Mouse (Mus musculus): Measurements from ENCODE around the gene Ergic1. TPM values are rescaled to one million over a fixed set of nuclear protein-coding genes. Genes with fewer than 3 reads are reported as not detected.

Ergic1 gene
- polyA plus RNA-seq, 1 experiment = 68.6 TPM

GRCm38 (mm10) chr17:26665600-26665999, 104.3 kb downstream of the Ergic1 start:
- Histone ChIP-seq H3K36me3 (ENCODE audit: control insufficient read depth, insufficient read depth, low read length) (no peaks in the 10 kb centered on the region), H3K27ac (ENCODE audit: insufficient read depth, low read depth, low read length) (no peak overlapping the region), H3K4me1 (ENCODE audit: control insufficient read depth, insufficient read depth, insufficient read length, low read length) (peaks cover 2% of the 10 kb centered on the region), H3K27me3 (ENCODE audit: control insufficient read depth, insufficient read depth, low read length) (no peaks in the 10 kb centered on the region), H3K4me3 (ENCODE audit: low read depth, low read length) (no peak overlapping the region)
- 86% methylated on average over 4 of the region's 4 CpGs for WGBS
- TF ChIP-seq POLR2A (IDR thresholded peaks at IDR 0.05; ENCODE audit: low read depth, low read length) = no peak
- TF ChIP-seq CTCF (IDR thresholded peaks at IDR 0.05; ENCODE audit: extremely low read depth, insufficient read length, insufficient replicate concordance, low read depth, low read length) = no peak

GRCm38 (mm10) chr17:26671268-26671667, 110.0 kb downstream of the Ergic1 start:
- H3K36me3 ChIP-seq (ENCODE audit: control insufficient read depth, insufficient read depth, low read length) = no peaks in the 10 kb centered on the region
- no peak overlapping the region for H3K27ac ChIP-seq (ENCODE audit: insufficient read depth, low read depth, low read length)
- H3K4me3 ChIP-seq (ENCODE audit: low read depth, low read length) = no peak overlapping the region
- TF ChIP-seq CTCF (IDR thresholded peaks at IDR 0.05; ENCODE audit: extremely low read depth, insufficient read length, insufficient replicate concordance, low read depth, low read length) (no peak), POLR2A (IDR thresholded peaks at IDR 0.05; ENCODE audit: low read depth, low read length) (no peak)
- H3K4me1 ChIP-seq (ENCODE audit: control insufficient read depth, insufficient read depth, insufficient read length, low read length) = peaks cover 2% of the 10 kb centered on the region; the same call in 1 of the 2 replicates
- WGBS = 49% methylated on average over 4 of the region's 4 CpGs
- H3K27me3 ChIP-seq (ENCODE audit: control insufficient read depth, insufficient read depth, low read length) = no peaks in the 10 kb centered on the region

GRCm38 (mm10) chr17:26675845-26676244, 114.6 kb downstream of the Ergic1 start:
- TF ChIP-seq POLR2A (IDR thresholded peaks at IDR 0.05; ENCODE audit: low read depth, low read length) = no peak
- no peak for TF ChIP-seq CTCF (IDR thresholded peaks at IDR 0.05; ENCODE audit: extremely low read depth, insufficient read length, insufficient replicate concordance, low read depth, low read length)
- peak overlapping the region; percentile 94 for H3K4me3 ChIP-seq (ENCODE audit: low read depth, low read length)
- no peaks in the 10 kb centered on the region for H3K36me3 ChIP-seq (ENCODE audit: control insufficient read depth, insufficient read depth, low read length)
- no peak overlapping the region for H3K27ac ChIP-seq (ENCODE audit: insufficient read depth, low read depth, low read length)
- peaks cover 2% of the 10 kb centered on the region; the same call in 1 of the 2 replicates for H3K4me1 ChIP-seq (ENCODE audit: control insufficient read depth, insufficient read depth, insufficient read length, low read length)
- no peaks in the 10 kb centered on the region for H3K27me3 ChIP-seq (ENCODE audit: control insufficient read depth, insufficient read depth, low read length)
- 21% methylated on average over 7 of the region's 7 CpGs for WGBS

- Histone ChIP-seq H3K4me3 (ENCODE audit: low read depth, low read length) (peak overlapping the region; percentile 94), H3K4me1 (ENCODE audit: control insufficient read depth, insufficient read depth, insufficient read length, low read length) (peaks cover 2% of the 10 kb centered on the region; the same call in 1 of the 2 replicates), H3K27ac (ENCODE audit: insufficient read depth, low read depth, low read length) (peak overlapping the region; percentile 99), H3K36me3 (ENCODE audit: control insufficient read depth, insufficient read depth, low read length) (no peaks in the 10 kb centered on the region), H3K27me3 (ENCODE audit: control insufficient read depth, insufficient read depth, low read length) (no peaks in the 10 kb centered on the region)
- WGBS = under 1% methylated on average over 30 of the region's 30 CpGs
- TF ChIP-seq POLR2A (IDR thresholded peaks at IDR 0.05; ENCODE audit: low read depth, low read length) (peak; percentile 78; the same call in 1 of the 2 replicates), CTCF (IDR thresholded peaks at IDR 0.05; ENCODE audit: extremely low read depth, insufficient read length, insufficient replicate concordance, low read depth, low read length) (no peak)
These were observed 114.9 kb downstream of the Ergic1 start for GRCm38 (mm10) chr17:26676252-26676615.

GRCm38 (mm10) chr17:26676616-26677376, 115.5 kb downstream of the Ergic1 start:
- no peaks in the 10 kb centered on the region for H3K27me3 ChIP-seq (ENCODE audit: control insufficient read depth, insufficient read depth, low read length)
- 1% methylated on average over 26 of the region's 26 CpGs for WGBS
- peak overlapping the region; percentile 99 for H3K27ac ChIP-seq (ENCODE audit: insufficient read depth, low read depth, low read length)
- 0 out of 2 replicates have a peak, but pooled peaks cover 2% of the 10 kb centered on the region for H3K36me3 ChIP-seq (ENCODE audit: control insufficient read depth, insufficient read depth, low read length)
- H3K4me3 ChIP-seq (ENCODE audit: low read depth, low read length) = peak overlapping the region; percentile 94
- no peak for TF ChIP-seq POLR2A (IDR thresholded peaks at IDR 0.05; ENCODE audit: low read depth, low read length)
- no peak for TF ChIP-seq CTCF (IDR thresholded peaks at IDR 0.05; ENCODE audit: extremely low read depth, insufficient read length, insufficient replicate concordance, low read depth, low read length)
- peaks cover 2% of the 10 kb centered on the region; the same call in 1 of the 2 replicates for H3K4me1 ChIP-seq (ENCODE audit: control insufficient read depth, insufficient read depth, insufficient read length, low read length)

- Histone ChIP-seq H3K27me3 (ENCODE audit: control insufficient read depth, insufficient read depth, low read length) (no peaks in the 10 kb centered on the region), H3K4me3 (ENCODE audit: low read depth, low read length) (no peak overlapping the region)
- WGBS = 59% methylated on average over 7 of the region's 7 CpGs
These were observed 116.7 kb downstream of the Ergic1 start for GRCm38 (mm10) chr17:26677711-26678637.

More at GRCm38 (mm10) chr17:26677711-26678637, 116.7 kb downstream of the Ergic1 start:
- H3K4me1 ChIP-seq (ENCODE audit: control insufficient read depth, insufficient read depth, insufficient read length, low read length) = peaks cover 2% of the 10 kb centered on the region; the same call in 1 of the 2 replicates
- peaks cover 3% of the 10 kb centered on the region; the same call in 1 of the 2 replicates for H3K36me3 ChIP-seq (ENCODE audit: control insufficient read depth, insufficient read depth, low read length)
- TF ChIP-seq POLR2A (IDR thresholded peaks at IDR 0.05; ENCODE audit: low read depth, low read length) (no peak), CTCF (IDR thresholded peaks at IDR 0.05; ENCODE audit: extremely low read depth, insufficient read length, insufficient replicate concordance, low read depth, low read length) (no peak)
- no peak overlapping the region for H3K27ac ChIP-seq (ENCODE audit: insufficient read depth, low read depth, low read length)
